Comparison of ENCODE assay signal across 14 mouse cellular contexts in the genomic region with DNA sequence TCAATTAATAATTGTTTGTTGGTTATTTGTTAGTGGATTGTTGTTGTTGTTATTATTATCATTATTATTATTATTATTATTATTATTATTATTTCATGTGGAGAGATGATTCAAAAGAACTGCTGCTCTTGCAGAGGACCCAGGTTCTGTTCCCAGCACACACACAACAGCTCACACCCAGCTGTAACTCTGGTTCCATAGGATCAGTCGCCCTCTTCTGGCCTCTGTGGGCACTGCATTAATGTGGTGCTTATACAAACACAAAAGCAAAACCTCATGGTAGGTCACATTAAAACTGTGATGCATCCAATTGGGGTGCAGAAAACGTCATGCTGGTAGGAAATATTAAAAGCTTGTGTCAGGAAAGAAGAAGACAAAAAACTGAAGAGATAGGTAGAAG. TPM values are rescaled to one million over a fixed set of nuclear protein-coding genes. Genes with fewer than 3 reads are reported as not detected.
A peak's percentile ranks its signal among the peaks of the same experiment; 100 is the strongest.
DNase-seq lines count a peak whose midpoint lies in the region; ATAC-seq and TF ChIP-seq lines count a peak whose summit lies in the region.
"Had no signal": no experiment of that assay in that cellular context is flagged by ENCODE, and none has a peak within 500 bp of the region (broad histone marks: within the 10 kb centered on the region; RNA-seq: fewer than 3 reads in every experiment).

No protein-coding gene starts in this region.

- no peaks in the 10 kb centered on the region for H3K36me3 ChIP-seq in hindbrain, embryonic 14.5 days (replicated peaks; ENCODE audit: control insufficient read depth, insufficient read depth)
- no peaks in the 10 kb centered on the region for H3K36me3 ChIP-seq in hindbrain, embryonic 12.5 days
- H3K36me3 ChIP-seq in MEL (ENCODE audit: control insufficient read depth in 1 of 2, insufficient read depth in 2 of 2, low read length in 2 of 2) = no peaks in the 10 kb centered on the region
- H3K36me3 ChIP-seq in limb, embryonic 10.5 days = no peaks in the 10 kb centered on the region
- H3K36me3 ChIP-seq: liver, embryonic 15.5 days had no signal

- no peak for TF ChIP-seq POLR2A in MEL (IDR thresholded peaks at IDR 0.05; ENCODE audit: control insufficient read depth in 1 of 2, insufficient read depth in 1 of 2, low read depth in 1 of 2, low read length in 2 of 2, poor library complexity in 1 of 2)

- H3K27me3 ChIP-seq in hindbrain, embryonic 14.5 days (ENCODE audit: control insufficient read depth, insufficient read depth, low read length) = no peaks in the 10 kb centered on the region
- H3K27me3 ChIP-seq in hindbrain, embryonic 12.5 days = no peaks in the 10 kb centered on the region
- H3K27me3 ChIP-seq in MEL (ENCODE audit: control insufficient read depth in 1 of 2, insufficient read depth in 2 of 2, low read length in 2 of 2) = no peaks in the 10 kb centered on the region
- H3K27me3 ChIP-seq in limb, embryonic 10.5 days (ENCODE audit: low read depth, poor library complexity, severe bottlenecking) = no peaks in the 10 kb centered on the region
- H3K27me3 ChIP-seq: liver, embryonic 15.5 days had no signal

- TF ChIP-seq EP300 in MEL (IDR thresholded peaks at IDR 0.05; ENCODE audit: low read depth in 1 of 2, low read length in 2 of 2) = no peak

- DNase-seq in hindbrain, embryonic 14.5 days (ENCODE audit: low spot score) = peak; percentile 36
- peak; percentile 46 for DNase-seq in 3T3-L1 (ENCODE audit: low read depth, low spot score)
- DNase-seq in MEL (ENCODE audit: low read depth, low spot score) = peak; percentile 40
- DNase-seq in limb, embryonic 10.5 days (ENCODE audit: low spot score) = peak; percentile 40
- no peak for DNase-seq in right cerebral cortex, postnatal 25 days
- DNase-seq in spleen, adult 18-20 months = no peak
- DNase-seq in frontal cortex, postnatal 10 days (ENCODE audit: low spot score in 2 of 2) = no peak
- DNase-seq: cerebellum, postnatal 36 days; heart, adult 18-20 months; right cerebral cortex, postnatal 14 days had no signal

- H3K4me3 ChIP-seq in hindbrain, embryonic 14.5 days (replicated peaks; ENCODE audit: low read length) = no peak overlapping the region
- H3K4me3 ChIP-seq in hindbrain, embryonic 12.5 days = no peak overlapping the region
- H3K4me3 ChIP-seq in MEL (ENCODE audit: control insufficient read depth in 1 of 2, insufficient read depth in 1 of 2, low read depth in 2 of 2, low read length in 2 of 2) = no peak overlapping the region
- no peak overlapping the region for H3K4me3 ChIP-seq in limb, embryonic 10.5 days
- H3K4me3 ChIP-seq: liver, embryonic 15.5 days had no signal

- H3K27ac ChIP-seq in hindbrain, embryonic 14.5 days = no peak overlapping the region
- H3K27ac ChIP-seq in hindbrain, embryonic 12.5 days = no peak overlapping the region
- H3K27ac ChIP-seq in MEL (ENCODE audit: control insufficient read depth, low read depth, low read length) = no peak overlapping the region
- no peak overlapping the region for H3K27ac ChIP-seq in limb, embryonic 10.5 days
- H3K27ac ChIP-seq: liver, embryonic 15.5 days had no signal

- 41% methylated on average over 2 of the region's 2 CpGs for WGBS in hindbrain, embryonic 14.5 days
- WGBS in hindbrain, embryonic 12.5 days = 41% methylated on average over 2 of the region's 2 CpGs
- WGBS in limb, embryonic 10.5 days = 47% methylated on average over 2 of the region's 2 CpGs

- H3K79me2 ChIP-seq in MEL (ENCODE audit: control insufficient read depth, insufficient read depth, low read length, poor library complexity) = no peaks in the 10 kb centered on the region

- peak; percentile 38 to 43 (median 38); a peak in 5 of 6 replicates for TF ChIP-seq CTCF in MEL (IDR thresholded peaks at IDR 0.05 in 2 of 3, conservative IDR thresholded peaks at IDR 0.05 in 1 of 3; ENCODE audit: control insufficient read depth in 1 of 3, insufficient read depth in 1 of 3, low read depth in 2 of 3, low read length in 3 of 3, poor library complexity in 1 of 3, severe bottlenecking in 1 of 3)

- 0 out of 2 replicates have a peak, but pooled peaks cover 4% of the 10 kb centered on the region for H3K9me3 ChIP-seq in hindbrain, embryonic 14.5 days (ENCODE audit: control insufficient read depth, low read length)
- H3K9me3 ChIP-seq in hindbrain, embryonic 12.5 days (replicated peaks) = peaks cover 28% of the 10 kb centered on the region
- H3K9me3 ChIP-seq in MEL (replicated peaks; ENCODE audit: insufficient read depth, low read length) = no peaks in the 10 kb centered on the region
- no peaks in the 10 kb centered on the region for H3K9me3 ChIP-seq in limb, embryonic 10.5 days (replicated peaks)
- H3K9me3 ChIP-seq: liver, embryonic 15.5 days had no signal

- no peaks in the 10 kb centered on the region for H3K4me1 ChIP-seq in hindbrain, embryonic 14.5 days (replicated peaks; ENCODE audit: control insufficient read depth, insufficient read depth, low read length)
- H3K4me1 ChIP-seq in hindbrain, embryonic 12.5 days = no peaks in the 10 kb centered on the region
- no peaks in the 10 kb centered on the region for H3K4me1 ChIP-seq in MEL (ENCODE audit: control insufficient read depth in 1 of 2, insufficient read depth in 2 of 2, low read length in 2 of 2)
- no peaks in the 10 kb centered on the region for H3K4me1 ChIP-seq in limb, embryonic 10.5 days
- H3K4me1 ChIP-seq: liver, embryonic 15.5 days had no signal

- peak; percentile 14 for TF ChIP-seq RAD21 in MEL (IDR thresholded peaks at IDR 0.05; ENCODE audit: low read depth, low read length)

- H3K4me2 ChIP-seq in hindbrain, embryonic 14.5 days (replicated peaks) = no peak overlapping the region
- H3K4me2 ChIP-seq in hindbrain, embryonic 12.5 days (replicated peaks) = no peak overlapping the region
- H3K4me2 ChIP-seq: liver, embryonic 15.5 days had no signal

- ATAC-seq in hindbrain, embryonic 14.5 days (ENCODE audit: low FRiP score) = no peak
- ATAC-seq in hindbrain, embryonic 12.5 days (ENCODE audit: low FRiP score) = no peak

- no peak overlapping the region for H3K9ac ChIP-seq in hindbrain, embryonic 14.5 days
- no peak overlapping the region for H3K9ac ChIP-seq in hindbrain, embryonic 12.5 days
- H3K9ac ChIP-seq in MEL (ENCODE audit: control insufficient read depth, low read depth, low read length, poor library complexity, severe bottlenecking) = no peak overlapping the region
- H3K9ac ChIP-seq: liver, embryonic 15.5 days had no signal

TF ChIP-seq in MEL, 35 proteins besides CTCF, POLR2A, EP300 and RAD21:
- TF ChIP-seq SMC3 (IDR thresholded peaks at IDR 0.05; ENCODE audit: low read depth, low read length) (peak; percentile 32; the same call in 1 of the 2 replicates), RCOR1 (IDR thresholded peaks at IDR 0.05; ENCODE audit: low read depth, low read length) (no peak)

RNA-seq across cellular contexts. Expression of a gene that starts 12.4 kb away (rescaled TPM):
- not detected in 2 replicates for polyA plus RNA-seq in hindbrain, embryonic 14.5 days (2014; fragmentation: Nextera tagmentation; extraction: Ambion mirVana)
- polyA plus RNA-seq in hindbrain, embryonic 12.5 days (2016; fragmentation: Nextera tagmentation; extraction: Ambion mirVana) = not detected in 2 replicates
- total RNA-seq in MEL (2012; rRNA removed) = not detected in 2 replicates
- not detected for polyA plus RNA-seq in MEL (2012; ENCODE audit: insufficient read depth in 1 of 2, insufficient read length in 2 of 2, low read depth in 1 of 2, low replicate concordance in 2 of 2, missing spikeins in 1 of 2)
- polyA plus RNA-seq in limb, embryonic 10.5 days (2016; fragmentation: Nextera tagmentation; extraction: Ambion mirVana) = not detected in 2 replicates
- total RNA-seq: heart, adult 18-20 months; layer of hippocampus, postnatal 25 days had no signal
- polyA plus RNA-seq: forebrain, embryonic 11.5 days; liver, embryonic 15.5 days had no signal

RNA-seq across cellular contexts. Expression of a gene that starts 22.6 kb away (rescaled TPM):
- polyA plus RNA-seq in hindbrain, embryonic 14.5 days (2014; fragmentation: Nextera tagmentation; extraction: Ambion mirVana) = not detected in 2 replicates
- polyA plus RNA-seq in hindbrain, embryonic 12.5 days (2016; fragmentation: Nextera tagmentation; extraction: Ambion mirVana) = not detected in 2 replicates
- not detected in 2 replicates for total RNA-seq in MEL (2012; rRNA removed)
- not detected for polyA plus RNA-seq in MEL (2012; ENCODE audit: insufficient read depth in 1 of 2, insufficient read length in 2 of 2, low read depth in 1 of 2, low replicate concordance in 2 of 2, missing spikeins in 1 of 2)
- polyA plus RNA-seq in limb, embryonic 10.5 days (2016; fragmentation: Nextera tagmentation; extraction: Ambion mirVana) = not detected in 2 replicates
- total RNA-seq: heart, adult 18-20 months; layer of hippocampus, postnatal 25 days had no signal
- polyA plus RNA-seq: forebrain, embryonic 11.5 days; liver, embryonic 15.5 days had no signal

RNA-seq across cellular contexts. Expression of a gene that starts 37.2 kb away (rescaled TPM):
- polyA plus RNA-seq in hindbrain, embryonic 14.5 days (2014; fragmentation: Nextera tagmentation; extraction: Ambion mirVana) = 0.68 TPM in 1 of 2 replicates, not detected in the other
- polyA plus RNA-seq in hindbrain, embryonic 12.5 days (2016; fragmentation: Nextera tagmentation; extraction: Ambion mirVana) = not detected in 2 replicates
- not detected in 2 replicates for total RNA-seq in MEL (2012; rRNA removed)
- under 1 TPM in 1 of 2 experiments, not detected in 1; 0.18 TPM for polyA plus RNA-seq in MEL (2012; ENCODE audit: insufficient read depth in 1 of 2, insufficient read length in 2 of 2, low read depth in 1 of 2, low replicate concordance in 2 of 2, missing spikeins in 1 of 2)
- not detected in 2 replicates for polyA plus RNA-seq in limb, embryonic 10.5 days (2016; fragmentation: Nextera tagmentation; extraction: Ambion mirVana)
- total RNA-seq: heart, adult 18-20 months had no signal
- polyA plus RNA-seq: liver, embryonic 15.5 days had no signal

Comparison
In these comparisons a context has a peak if more than half of its experiments do, and no peak if none do; other contexts are left out.
1. DNase-seq: peak in hindbrain, embryonic 14.5 days (single experiment), 3T3-L1 (single experiment), MEL (single experiment) and limb, embryonic 10.5 days (single experiment); none in right cerebral cortex, postnatal 25 days (single experiment), spleen, adult 18-20 months (0 of 2) and frontal cortex, postnatal 10 days (0 of 2).